10 mouse cellular contexts compared by ENCODE assay signal in genomic region chr1:66003897-66004660, GRCm38 (mm10).
DNase-seq lines count a peak whose midpoint lies in the region; ATAC-seq and TF ChIP-seq lines count a peak whose summit lies in the region.
"Had no signal": no experiment of that assay in that cellular context is flagged by ENCODE, and none has a peak within 500 bp of the region (broad histone marks: within the 10 kb centered on the region; RNA-seq: fewer than 3 reads in every experiment).

No protein-coding gene starts in this region.

- H3K27ac ChIP-seq in heart, embryonic 11.5 days (ENCODE audit: low read depth, low read length) = no peak overlapping the region
- H3K27ac ChIP-seq in heart, adult 2 months = no peak overlapping the region
- peak overlapping the region; percentile 48; the same call in 1 of the 2 replicates for H3K27ac ChIP-seq in hindbrain, embryonic 13.5 days
- H3K27ac ChIP-seq in midbrain, embryonic 15.5 days = no peak overlapping the region

- 57% methylated on average over 17 of the region's 17 CpGs for WGBS in heart, embryonic 11.5 days (ENCODE audit: insufficient replicate concordance)
- 66% methylated on average over 17 of the region's 17 CpGs for WGBS in heart, adult 2 months
- WGBS in hindbrain, embryonic 13.5 days = 34% methylated on average over 17 of the region's 17 CpGs
- 57% methylated on average over 17 of the region's 17 CpGs for WGBS in midbrain, embryonic 15.5 days

- TF ChIP-seq POLR2A in heart, adult 2 months (IDR thresholded peaks at IDR 0.05; ENCODE audit: insufficient read depth, low read depth, low read length) = no peak
- no peak for TF ChIP-seq POLR2A in brain, embryonic 14.5 days (IDR thresholded peaks at IDR 0.05; ENCODE audit: borderline replicate concordance, extremely low read depth, insufficient read depth, insufficient read length, poor library complexity, severe bottlenecking)

- no peak overlapping the region for H3K9ac ChIP-seq in heart, embryonic 11.5 days (ENCODE audit: low read depth, low read length)
- no peak overlapping the region for H3K9ac ChIP-seq in heart, adult 2 months (ENCODE audit: low read depth, low read length)
- 0 out of 2 replicates have a peak overlapping the region, but pooled peaks have one; percentile 3 for H3K9ac ChIP-seq in hindbrain, embryonic 13.5 days
- H3K9ac ChIP-seq in midbrain, embryonic 15.5 days = no peak overlapping the region

- no peak for TF ChIP-seq CTCF in heart, adult 2 months (IDR thresholded peaks at IDR 0.05)
- no peak for TF ChIP-seq CTCF in brain, embryonic 14.5 days (IDR thresholded peaks at IDR 0.05; ENCODE audit: borderline replicate concordance, extremely low read depth, insufficient read depth, insufficient read length)

- no peaks in the 10 kb centered on the region for H3K4me1 ChIP-seq in heart, embryonic 11.5 days (ENCODE audit: control insufficient read depth, insufficient read depth, low read length)
- H3K4me1 ChIP-seq in heart, adult 2 months (ENCODE audit: control insufficient read depth, insufficient read depth, low read length) = no peaks in the 10 kb centered on the region
- peaks cover 11% of the 10 kb centered on the region for H3K4me1 ChIP-seq in hindbrain, embryonic 13.5 days (replicated peaks)
- peaks cover 6% of the 10 kb centered on the region for H3K4me1 ChIP-seq in midbrain, embryonic 15.5 days

- DNase-seq in heart, adult 2 months = no peak
- DNase-seq in brain, embryonic 14.5 days (ENCODE audit: low read depth) = peak; percentile 47
- no peak for DNase-seq in cerebellum, adult 8-10 months
- no peak for DNase-seq in layer of hippocampus, adult 9-10 months (ENCODE audit: low spot score)
- no peak for DNase-seq in layer of hippocampus, adult 8-10 months (ENCODE audit: low spot score in 2 of 2)
- DNase-seq: cerebellum, adult 18-20 months; heart, postnatal 36 days had no signal

- ATAC-seq in heart, embryonic 11.5 days (replicated peaks; ENCODE audit: insufficient number of reproducible peaks, low FRiP score, low TSS enrichment) = no peak; the same call in 1 of the 2 replicates
- peak; percentile 77 for ATAC-seq in hindbrain, embryonic 13.5 days (ENCODE audit: low FRiP score)
- peak; percentile 88 for ATAC-seq in midbrain, embryonic 15.5 days (replicated peaks)

- TF ChIP-seq EP300 in heart, adult 2 months (IDR thresholded peaks at IDR 0.05; ENCODE audit: insufficient read depth, low read depth, low read length) = no peak

- no peaks in the 10 kb centered on the region for H3K79me2 ChIP-seq in heart, adult 2 months (replicated peaks; ENCODE audit: control insufficient read depth, insufficient read depth, low read length)

- intact Hi-C loops in heart, adult 2 months (cut with DNase I) = no loop called here

- 0 out of 2 replicates have a peak overlapping the region, but pooled peaks have one; percentile 1 for H3K4me2 ChIP-seq in heart, embryonic 11.5 days
- H3K4me2 ChIP-seq in hindbrain, embryonic 13.5 days = peak overlapping the region; percentile 42
- H3K4me2 ChIP-seq in midbrain, embryonic 15.5 days = no peak overlapping the region

- H3K4me3 ChIP-seq in heart, embryonic 11.5 days (ENCODE audit: low read depth, low read length) = no peak overlapping the region
- no peak overlapping the region for H3K4me3 ChIP-seq in heart, adult 2 months
- H3K4me3 ChIP-seq in hindbrain, embryonic 13.5 days = peak overlapping the region; percentile 8; the same call in 1 of the 2 replicates
- H3K4me3 ChIP-seq in midbrain, embryonic 15.5 days = no peak overlapping the region

- H3K36me3 ChIP-seq in heart, embryonic 11.5 days (ENCODE audit: control insufficient read depth, insufficient read depth, low read length) = no peaks in the 10 kb centered on the region
- H3K36me3 ChIP-seq in heart, adult 2 months (ENCODE audit: control insufficient read depth, insufficient read depth, low read length) = no peaks in the 10 kb centered on the region
- H3K36me3 ChIP-seq in hindbrain, embryonic 13.5 days = no peaks in the 10 kb centered on the region
- H3K36me3 ChIP-seq in midbrain, embryonic 15.5 days (replicated peaks) = no peaks in the 10 kb centered on the region

- H3K9me3 ChIP-seq in heart, embryonic 11.5 days (replicated peaks; ENCODE audit: control insufficient read depth, low read length) = no peaks in the 10 kb centered on the region
- no peaks in the 10 kb centered on the region for H3K9me3 ChIP-seq in hindbrain, embryonic 13.5 days
- no peaks in the 10 kb centered on the region for H3K9me3 ChIP-seq in midbrain, embryonic 15.5 days

- H3K27me3 ChIP-seq in heart, embryonic 11.5 days (ENCODE audit: control insufficient read depth, insufficient read depth, low read length) = no peaks in the 10 kb centered on the region
- H3K27me3 ChIP-seq in heart, adult 2 months (ENCODE audit: control insufficient read depth, insufficient read depth, low read length) = no peaks in the 10 kb centered on the region
- no peaks in the 10 kb centered on the region for H3K27me3 ChIP-seq in hindbrain, embryonic 13.5 days
- H3K27me3 ChIP-seq in midbrain, embryonic 15.5 days (replicated peaks) = no peaks in the 10 kb centered on the region
